Mouse (Mus musculus): ENCODE data around the gene Slc16a8. TPM values are rescaled to one million over a fixed set of nuclear protein-coding genes. Genes with fewer than 3 reads are reported as not detected.

The Slc16a8 gene
- polyA plus RNA-seq, 1 experiment, result not detected

- Histone ChIP-seq H3K27ac (ENCODE audit: control insufficient read depth, insufficient read depth, low read depth, low read length) (no peak overlapping the region), H3K4me1 (ENCODE audit: control insufficient read depth, insufficient read depth, low read length) (peaks cover 2% of the 10 kb centered on the region), H3K36me3 (ENCODE audit: control insufficient read depth, insufficient read depth, low read length) (no peaks in the 10 kb centered on the region), H3K4me3 (ENCODE audit: control insufficient read depth, low read depth, low read length) (no peak overlapping the region), H3K27me3 (ENCODE audit: control insufficient read depth, insufficient read depth, low read length) (no peaks in the 10 kb centered on the region)
- TF ChIP-seq CTCF (IDR thresholded peaks at IDR 0.05; ENCODE audit: control insufficient read depth, insufficient read depth, insufficient replicate concordance, low read depth, low read length) (peak; percentile 97), POLR2A (IDR thresholded peaks at IDR 0.05; ENCODE audit: control insufficient read depth, low read depth, low read length) (no peak)
Observed at GRCm38 (mm10) chr15:79280209-79280608, 25.6 kb upstream of the Slc16a8 start.

DNA sequence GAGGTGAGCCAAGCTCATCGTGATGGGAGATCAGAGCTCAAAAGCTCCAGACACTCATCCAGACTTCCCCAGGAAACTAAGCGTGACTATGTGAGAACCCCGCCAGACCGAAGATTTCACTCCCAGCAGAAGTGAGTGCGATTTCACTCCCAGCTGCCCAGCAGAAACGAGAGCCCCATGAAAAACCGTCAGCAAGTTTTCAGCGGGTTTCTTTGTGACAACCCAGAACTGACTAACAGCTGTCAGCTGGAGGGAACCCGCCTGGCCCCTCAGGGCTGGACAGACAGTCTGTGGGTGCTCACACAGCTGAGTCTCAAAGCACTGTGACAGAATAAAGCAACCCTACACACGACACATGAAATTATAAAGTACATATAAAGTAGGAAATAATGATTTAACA is 23.2 kb upstream of the Slc16a8 start:
- TF ChIP-seq POLR2A (IDR thresholded peaks at IDR 0.05; ENCODE audit: control insufficient read depth, low read depth, low read length) (no peak), CTCF (IDR thresholded peaks at IDR 0.05; ENCODE audit: control insufficient read depth, insufficient read depth, insufficient replicate concordance, low read depth, low read length) (no peak)
- Histone ChIP-seq H3K4me1 (ENCODE audit: control insufficient read depth, insufficient read depth, low read length) (peaks cover 2% of the 10 kb centered on the region), H3K4me3 (ENCODE audit: control insufficient read depth, low read depth, low read length) (no peak overlapping the region), H3K27me3 (ENCODE audit: control insufficient read depth, insufficient read depth, low read length) (no peaks in the 10 kb centered on the region), H3K27ac (ENCODE audit: control insufficient read depth, insufficient read depth, low read depth, low read length) (no peak overlapping the region), H3K36me3 (ENCODE audit: control insufficient read depth, insufficient read depth, low read length) (no peaks in the 10 kb centered on the region)

DNA sequence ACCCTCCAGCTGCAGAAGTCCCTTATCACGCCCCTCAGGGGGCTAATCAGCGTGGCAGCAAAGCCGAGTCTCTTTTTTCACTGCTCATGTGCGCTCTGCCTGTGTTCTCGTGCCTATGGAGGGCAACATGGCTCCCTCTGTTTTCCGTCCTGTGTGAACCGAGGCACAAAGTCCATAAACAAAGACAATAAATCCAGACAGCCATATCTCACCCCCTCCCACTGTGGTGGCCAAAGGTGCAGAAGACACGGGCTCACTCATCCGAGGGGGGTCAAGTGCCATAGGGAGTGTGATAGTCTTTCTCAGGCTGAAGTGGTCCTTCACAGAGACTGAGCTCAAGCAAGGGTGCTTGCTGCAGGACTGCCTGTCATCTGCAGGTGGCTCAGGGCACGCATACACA is 18.5 kb upstream of the Slc16a8 start:
- Histone ChIP-seq H3K4me1 (ENCODE audit: control insufficient read depth, insufficient read depth, low read length) (peaks cover 16% of the 10 kb centered on the region), H3K4me3 (ENCODE audit: control insufficient read depth, low read depth, low read length) (no peak overlapping the region), H3K27me3 (ENCODE audit: control insufficient read depth, insufficient read depth, low read length) (no peaks in the 10 kb centered on the region), H3K27ac (ENCODE audit: control insufficient read depth, insufficient read depth, low read depth, low read length) (no peak overlapping the region), H3K36me3 (ENCODE audit: control insufficient read depth, insufficient read depth, low read length) (no peaks in the 10 kb centered on the region)
- TF ChIP-seq CTCF (IDR thresholded peaks at IDR 0.05; ENCODE audit: control insufficient read depth, insufficient read depth, insufficient replicate concordance, low read depth, low read length) (no peak), POLR2A (IDR thresholded peaks at IDR 0.05; ENCODE audit: control insufficient read depth, low read depth, low read length) (no peak)

DNA sequence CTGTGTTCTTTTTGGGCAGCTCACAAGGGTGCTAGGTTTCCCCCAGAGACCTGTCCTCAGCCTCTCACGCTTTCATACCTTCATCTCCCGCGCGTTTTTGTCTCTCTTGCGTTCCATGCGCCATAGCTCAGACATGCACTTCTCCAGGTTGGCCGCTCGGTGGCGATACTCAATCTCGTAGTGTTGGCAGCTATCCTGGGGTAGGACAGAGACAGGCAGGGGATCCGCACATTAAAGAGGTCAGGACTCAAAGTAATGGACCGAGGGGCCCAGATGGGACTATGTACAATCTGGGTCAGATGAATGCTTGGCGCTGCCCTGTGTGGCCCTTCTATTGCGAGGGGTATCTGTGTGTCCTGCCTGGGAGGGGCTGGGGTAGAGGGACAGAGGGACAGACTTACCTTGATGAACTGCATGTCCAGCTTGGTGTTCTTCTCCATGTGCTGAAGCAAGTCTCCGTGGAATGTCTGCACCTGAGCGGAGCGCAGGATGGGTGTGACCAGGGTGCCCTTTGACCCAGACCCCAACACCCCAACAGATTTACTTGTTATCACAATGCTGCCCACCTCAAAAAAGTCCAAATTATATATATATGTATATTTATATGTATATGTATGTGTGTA is 16.7 kb upstream of the Slc16a8 start:
- no peaks in the 10 kb centered on the region for H3K36me3 ChIP-seq (ENCODE audit: control insufficient read depth, insufficient read depth, low read length)
- peak overlapping the region; percentile 60; the same call in 1 of the 2 replicates for H3K4me3 ChIP-seq (ENCODE audit: control insufficient read depth, low read depth, low read length)
- no peak overlapping the region for H3K27ac ChIP-seq (ENCODE audit: control insufficient read depth, insufficient read depth, low read depth, low read length)
- H3K4me1 ChIP-seq (ENCODE audit: control insufficient read depth, insufficient read depth, low read length), result peaks cover 16% of the 10 kb centered on the region
- H3K27me3 ChIP-seq (ENCODE audit: control insufficient read depth, insufficient read depth, low read length), result no peaks in the 10 kb centered on the region
- TF ChIP-seq CTCF (IDR thresholded peaks at IDR 0.05; ENCODE audit: control insufficient read depth, insufficient read depth, insufficient replicate concordance, low read depth, low read length) (peak; percentile 74; the same call in 1 of the 2 replicates), POLR2A (IDR thresholded peaks at IDR 0.05; ENCODE audit: control insufficient read depth, low read depth, low read length) (no peak)

GRCm38 (mm10) chr15:79270317-79271123 is 16.0 kb upstream of the Slc16a8 start:
- peak overlapping the region; percentile 60 for H3K4me3 ChIP-seq (ENCODE audit: control insufficient read depth, low read depth, low read length)
- H3K4me1 ChIP-seq (ENCODE audit: control insufficient read depth, insufficient read depth, low read length), result peaks cover 16% of the 10 kb centered on the region
- no peaks in the 10 kb centered on the region for H3K36me3 ChIP-seq (ENCODE audit: control insufficient read depth, insufficient read depth, low read length)
- no peaks in the 10 kb centered on the region for H3K27me3 ChIP-seq (ENCODE audit: control insufficient read depth, insufficient read depth, low read length)
- TF ChIP-seq CTCF (IDR thresholded peaks at IDR 0.05; ENCODE audit: control insufficient read depth, insufficient read depth, insufficient replicate concordance, low read depth, low read length), result no peak; the same call in 1 of the 2 replicates
- TF ChIP-seq POLR2A (IDR thresholded peaks at IDR 0.05; ENCODE audit: control insufficient read depth, low read depth, low read length), result no peak
- H3K27ac ChIP-seq (ENCODE audit: control insufficient read depth, insufficient read depth, low read depth, low read length), result no peak overlapping the region

GRCm38 (mm10) chr15:79268521-79268920 is 14.0 kb upstream of the Slc16a8 start:
- TF ChIP-seq POLR2A (IDR thresholded peaks at IDR 0.05; ENCODE audit: control insufficient read depth, low read depth, low read length) (no peak), CTCF (IDR thresholded peaks at IDR 0.05; ENCODE audit: control insufficient read depth, insufficient read depth, insufficient replicate concordance, low read depth, low read length) (no peak)
- Histone ChIP-seq H3K4me1 (ENCODE audit: control insufficient read depth, insufficient read depth, low read length) (peaks cover 16% of the 10 kb centered on the region), H3K27ac (ENCODE audit: control insufficient read depth, insufficient read depth, low read depth, low read length) (no peak overlapping the region), H3K4me3 (ENCODE audit: control insufficient read depth, low read depth, low read length) (no peak overlapping the region), H3K27me3 (ENCODE audit: control insufficient read depth, insufficient read depth, low read length) (no peaks in the 10 kb centered on the region), H3K36me3 (ENCODE audit: control insufficient read depth, insufficient read depth, low read length) (no peaks in the 10 kb centered on the region)

DNA sequence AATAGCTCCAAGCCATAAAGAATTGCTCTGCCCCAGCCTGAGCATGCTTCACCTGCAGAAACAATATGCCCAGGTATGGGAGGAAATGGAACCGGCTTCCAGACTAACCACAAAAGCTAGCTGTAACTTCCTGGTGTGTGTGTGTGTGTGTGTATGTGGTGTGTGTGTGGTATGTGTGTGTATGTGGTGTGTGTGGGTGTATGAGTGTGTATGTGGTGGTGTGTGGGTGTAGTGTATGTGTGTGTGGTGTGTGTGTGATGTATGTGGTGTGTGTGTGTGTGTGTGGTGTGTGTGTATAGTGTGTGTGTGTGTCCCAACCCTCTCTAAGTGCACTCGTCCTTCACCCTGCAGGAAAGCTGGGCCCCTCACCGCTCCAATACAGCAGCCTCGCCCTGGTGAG is 10.8 kb upstream of the Slc16a8 start:
- H3K27ac ChIP-seq (ENCODE audit: control insufficient read depth, insufficient read depth, low read depth, low read length), result no peak overlapping the region

More for the DNA sequence above, 10.8 kb upstream of the Slc16a8 start:
- Histone ChIP-seq H3K4me1 (ENCODE audit: control insufficient read depth, insufficient read depth, low read length) (peaks cover 13% of the 10 kb centered on the region), H3K4me3 (ENCODE audit: control insufficient read depth, low read depth, low read length) (no peak overlapping the region), H3K36me3 (ENCODE audit: control insufficient read depth, insufficient read depth, low read length) (no peaks in the 10 kb centered on the region), H3K27me3 (ENCODE audit: control insufficient read depth, insufficient read depth, low read length) (peaks cover 2% of the 10 kb centered on the region; the same call in 1 of the 2 replicates)
- TF ChIP-seq POLR2A (IDR thresholded peaks at IDR 0.05; ENCODE audit: control insufficient read depth, low read depth, low read length), result no peak
- no peak for TF ChIP-seq CTCF (IDR thresholded peaks at IDR 0.05; ENCODE audit: control insufficient read depth, insufficient read depth, insufficient replicate concordance, low read depth, low read length)

All from testis, adult 2 months (tissue).